Mouse (Mus musculus): ENCODE results near the gene Olfr159. TPM values are rescaled to one million over a fixed set of nuclear protein-coding genes. Genes with fewer than 3 reads are reported as not detected.

Olfr159 gene
- total and polyA plus RNA-seq, 3 experiments: not detected

DNA sequence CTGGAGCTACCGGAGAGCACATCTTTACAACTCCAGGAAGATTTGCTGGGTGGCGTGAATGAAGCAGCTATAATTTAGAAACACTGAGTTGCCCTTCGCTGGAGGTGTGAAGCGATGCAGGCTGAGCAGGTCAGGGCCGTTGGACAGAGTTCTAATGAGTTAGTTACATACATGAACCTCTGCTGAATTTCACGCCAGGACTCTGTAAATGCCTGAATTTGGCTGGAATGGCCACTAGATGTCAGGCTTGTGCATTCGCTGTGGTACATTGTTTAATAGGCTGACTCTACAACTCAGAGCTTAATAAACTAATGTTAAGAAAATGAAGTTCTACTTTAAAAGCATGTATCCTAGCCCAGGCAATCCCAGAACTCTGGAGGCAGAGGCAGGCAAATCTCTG lies 7.4 kb downstream of the Olfr159 start:
- DNase-seq (ENCODE audit: low read depth, low spot score): peak; percentile 70
- Histone ChIP-seq H3K9me3 (replicated peaks; ENCODE audit: insufficient read depth, low read length) (no peaks in the 10 kb centered on the region), H3K9ac (ENCODE audit: control insufficient read depth, low read depth, low read length, poor library complexity, severe bottlenecking) (no peak overlapping the region), H3K4me1 (ENCODE audit: control insufficient read depth in 1 of 2, insufficient read depth in 2 of 2, low read length in 2 of 2) (no peaks in the 10 kb centered on the region), H3K27ac (ENCODE audit: control insufficient read depth, low read depth, low read length) (no peak overlapping the region), H3K79me2 (ENCODE audit: control insufficient read depth, insufficient read depth, low read length, poor library complexity) (no peaks in the 10 kb centered on the region), H3K36me3 (ENCODE audit: control insufficient read depth in 1 of 2, insufficient read depth in 2 of 2, low read length in 2 of 2) (no peaks in the 10 kb centered on the region), H3K27me3 (ENCODE audit: control insufficient read depth in 1 of 2, insufficient read depth in 2 of 2, low read length in 2 of 2) (no peaks in the 10 kb centered on the region; a peak in 1 of 4 replicates), H3K4me3 (ENCODE audit: control insufficient read depth in 1 of 2, insufficient read depth in 1 of 2, low read depth in 2 of 2, low read length in 2 of 2) (peak overlapping the region; percentile 32 to 42; a peak in 3 of 4 replicates)
- TF ChIP-seq GABPA (IDR thresholded peaks at IDR 0.05; ENCODE audit: low read depth, low read length) (no peak), TCF12 (IDR thresholded peaks at IDR 0.05; ENCODE audit: low read depth, low read length) (no peak), POLR2A (IDR thresholded peaks at IDR 0.05; ENCODE audit: control insufficient read depth in 1 of 2, insufficient read depth in 1 of 2, low read depth in 1 of 2, low read length in 2 of 2, poor library complexity in 1 of 2) (no peak), MYC (IDR thresholded peaks at IDR 0.05; ENCODE audit: low read depth, low read length) (no peak), EP300 (IDR thresholded peaks at IDR 0.05; ENCODE audit: low read depth in 1 of 2, low read length in 2 of 2) (no peak), MEF2A (IDR thresholded peaks at IDR 0.05; ENCODE audit: extremely low read depth, insufficient replicate concordance, low read depth, low read length, poor library complexity, severe bottlenecking) (no peak), NELFE (IDR thresholded peaks at IDR 0.05; ENCODE audit: low read depth, low read length) (no peak), NRF1 (IDR thresholded peaks at IDR 0.05; ENCODE audit: insufficient read depth, low read depth, low read length, poor library complexity, severe bottlenecking) (no peak), ZC3H11A (IDR thresholded peaks at IDR 0.05; ENCODE audit: low read depth, low read length) (peak; percentile 27; the same call in 1 of the 2 replicates), SIN3A (IDR thresholded peaks at IDR 0.05; ENCODE audit: low read length) (no peak), RAD21 (IDR thresholded peaks at IDR 0.05; ENCODE audit: low read depth, low read length) (peak; percentile 55), UBTF (IDR thresholded peaks at IDR 0.05; ENCODE audit: borderline replicate concordance, insufficient read depth, low read depth, low read length) (no peak), CHD1 (IDR thresholded peaks at IDR 0.05; ENCODE audit: low read depth, low read length) (no peak), ZKSCAN1 (IDR thresholded peaks at IDR 0.05; ENCODE audit: low read depth, low read length) (no peak), TAL1 (IDR thresholded peaks at IDR 0.05; ENCODE audit: low read length) (no peak), E2F4 (IDR thresholded peaks at IDR 0.05; ENCODE audit: borderline replicate concordance, low read depth, low read length) (no peak), ELF1 (IDR thresholded peaks at IDR 0.05; ENCODE audit: low read depth, low read length) (no peak), HCFC1 (IDR thresholded peaks at IDR 0.05; ENCODE audit: low read depth, low read length) (no peak), USF1 (IDR thresholded peaks at IDR 0.05; ENCODE audit: low read depth, low read length) (no peak), ZNF384 (IDR thresholded peaks at IDR 0.05; ENCODE audit: low read depth, low read length) (no peak), GATA1 (IDR thresholded peaks at IDR 0.05; ENCODE audit: low read depth, low read length) (no peak), MAFK (IDR thresholded peaks at IDR 0.05; ENCODE audit: borderline replicate concordance, low read depth, low read length) (no peak), POLR2AphosphoS5 (IDR thresholded peaks at IDR 0.05; ENCODE audit: borderline replicate concordance, low read depth, low read length) (no peak), KAT2A (conservative IDR thresholded peaks at IDR 0.05; ENCODE audit: low read depth, low read length) (no peak), ZMIZ1 (IDR thresholded peaks at IDR 0.05; ENCODE audit: low read depth, low read length) (no peak), USF2 (IDR thresholded peaks at IDR 0.05; ENCODE audit: borderline replicate concordance in 1 of 2, insufficient read depth in 1 of 2, low read depth in 1 of 2, low read length in 2 of 2) (no peak), MAX (IDR thresholded peaks at IDR 0.05; ENCODE audit: low read length) (0 out of 2 replicates have a peak, but pooled peaks have one; percentile 22), TBP (IDR thresholded peaks at IDR 0.05; ENCODE audit: low read depth, low read length) (no peak), RCOR1 (IDR thresholded peaks at IDR 0.05; ENCODE audit: low read depth, low read length) (no peak), MAZ (IDR thresholded peaks at IDR 0.05; ENCODE audit: low read depth, low read length) (no peak), JUND (IDR thresholded peaks at IDR 0.05; ENCODE audit: low read depth, low read length) (no peak), SMC3 (IDR thresholded peaks at IDR 0.05; ENCODE audit: low read depth, low read length) (peak; percentile 64), MYB (IDR thresholded peaks at IDR 0.05; ENCODE audit: low read depth, low read length) (no peak), POLR2AphosphoS2 (IDR thresholded peaks at IDR 0.05; ENCODE audit: low read length) (no peak), MXI1 (IDR thresholded peaks at IDR 0.05; ENCODE audit: low read depth, low read length) (no peak), CTCF (IDR thresholded peaks at IDR 0.05 in 2 of 3, conservative IDR thresholded peaks at IDR 0.05 in 1 of 3; ENCODE audit: control insufficient read depth in 1 of 3, insufficient read depth in 1 of 3, low read depth in 2 of 3, low read length in 3 of 3, poor library complexity in 1 of 3, severe bottlenecking in 1 of 3) (peak; percentile 67 to 69 (median 68)), CHD2 (IDR thresholded peaks at IDR 0.05; ENCODE audit: low read length) (no peak), ETS1 (IDR thresholded peaks at IDR 0.05; ENCODE audit: low read depth, low read length) (no peak), BHLHE40 (IDR thresholded peaks at IDR 0.05; ENCODE audit: borderline replicate concordance, low read depth, low read length) (no peak)

Data from MEL (cell line).